Mouse (Mus musculus) kidney, postnatal 0 days (tissue): ENCODE results near the gene Gm20388. TPM values are rescaled to one million over a fixed set of nuclear protein-coding genes. Genes with fewer than 3 reads are reported as not detected.

Experiments
- ATAC-seq: fragments of 200-750 bp; cut with Nextera tagmentation; replicated peaks from 2 replicates; pipeline ENCODE4 v1.8.0; 2017; ENCODE audit warnings: low read depth, moderate number of reproducible peaks, moderate TSS enrichment, moderate library complexity; ENCODE audit not compliant: low FRiP score
- DNase-seq: peaks from one replicate; pipeline ENCODE4 v3.0.0-alpha.2; 2016; ENCODE audit warnings: low spot score
- H3K27ac ChIP-seq: fragments of 300-500 bp; sonication (generic); 2 replicates; pipeline ENCODE4 v1.5.1; 2014; ENCODE audit warnings: mild to moderate bottlenecking
- H3K27me3 ChIP-seq: fragments of 300-500 bp; sonication (generic); 2 replicates; pipeline ENCODE4 v1.6.1; 2014; ENCODE audit warnings: low read length, mixed read lengths; ENCODE audit not compliant: insufficient read depth
- H3K36me3 ChIP-seq: fragments of 300-500 bp; sonication (generic); 2 replicates; pipeline ENCODE4 v1.6.1; 2014; ENCODE audit warnings: low read length, mixed read lengths; ENCODE audit not compliant: insufficient read depth
- H3K4me1 ChIP-seq: fragments of 300-500 bp; sonication (generic); replicated peaks from 2 replicates; pipeline ENCODE4 v1.6.1; 2014; ENCODE audit warnings: antibody characterized with exemption, low read length, mixed read lengths; ENCODE audit not compliant: insufficient read depth
- H3K4me2 ChIP-seq: fragments of 300-500 bp; sonication (generic); 2 replicates; pipeline ENCODE4 v1.6.1; 2014; ENCODE audit warnings: mild to moderate bottlenecking, low read length, moderate library complexity, mixed read lengths
- H3K4me3 ChIP-seq: fragments of 300-500 bp; sonication (generic); replicated peaks from 2 replicates; pipeline ENCODE4 v1.5.1; 2014; ENCODE audit warnings: low read depth, low read length
- H3K9ac ChIP-seq: fragments of 300-500 bp; sonication (generic); 2 replicates; pipeline ENCODE4 v1.6.1; 2014; ENCODE audit warnings: low read depth, low read length
- H3K9me3 ChIP-seq: fragments of 300-500 bp; sonication (generic); replicated peaks from 2 replicates; pipeline ENCODE4 v1.6.1; 2016; ENCODE audit warnings: low read length, inconsistent platforms, mixed read lengths
- CTCF ChIP-seq: IDR thresholded peaks from 2 replicates; pipeline ENCODE4 v1.5.1; 2016; ENCODE audit warnings: antibody characterized with exemption, low read depth, mild to moderate bottlenecking, moderate library complexity
- WGBS: fragments of 180-500 bp; shearing (Covaris S2); extraction: QIAGEN DNeasy Blood & Tissue Kit; methylation state at CpG from one replicate; pipeline ENCODE4 v1.1.7; 2014; 5-methylcytosine and 5-hydroxymethylcytosine counted together
- polyA plus RNA-seq: library from polyadenylated mRNA; unstranded; fragments of >200 nt; fragmentation: Nextera tagmentation; extraction: Ambion mirVana; gene quantifications from 2 replicates; pipeline ENCODE4 v1.2.1, GENCODE M21; 2015

The Gm20388 gene
- polyA plus RNA-seq, 1 experiment from 2014 or later: not detected

GRCm38 (mm10) chr8:123343422-123343821 lies 3432.8 kb downstream of the Gm20388 start:
- ATAC-seq: no peak
- H3K4me1 ChIP-seq: peaks cover 18% of the 10 kb centered on the region
- peak overlapping the region; percentile 40; the same call in 1 of the 2 replicates for H3K27ac ChIP-seq
- no peaks in the 10 kb centered on the region for H3K27me3 ChIP-seq
- no peaks in the 10 kb centered on the region for H3K36me3 ChIP-seq
- TF ChIP-seq CTCF: no peak
- H3K4me3 ChIP-seq: no peak overlapping the region
- no peaks in the 10 kb centered on the region for H3K9me3 ChIP-seq
- no peak for DNase-seq
- H3K9ac ChIP-seq: no peak overlapping the region
- WGBS: 46% methylated on average over 12 of the region's 12 CpGs
- H3K4me2 ChIP-seq: no peak overlapping the region

- 57% methylated on average over 8 of the region's 8 CpGs for WGBS
- H3K9ac ChIP-seq: no peak overlapping the region
- DNase-seq: peak; percentile 53
- no peak overlapping the region for H3K27ac ChIP-seq
- H3K4me2 ChIP-seq: no peak overlapping the region
- H3K9me3 ChIP-seq: no peaks in the 10 kb centered on the region
- H3K4me3 ChIP-seq: no peak overlapping the region
- TF ChIP-seq CTCF: no peak
- H3K36me3 ChIP-seq: no peaks in the 10 kb centered on the region
- H3K27me3 ChIP-seq: no peaks in the 10 kb centered on the region
- no peak for ATAC-seq
- peaks cover 28% of the 10 kb centered on the region for H3K4me1 ChIP-seq
Measured at GRCm38 (mm10) chr8:123345135-123345534, 3434.5 kb downstream of the Gm20388 start.

- no peak overlapping the region for H3K4me2 ChIP-seq
- peak overlapping the region; percentile 36; the same call in 1 of the 2 replicates for H3K27ac ChIP-seq
- no peak for DNase-seq
- WGBS: 70% methylated on average over 6 of the region's 6 CpGs
- no peak overlapping the region for H3K9ac ChIP-seq
- no peak for ATAC-seq
- TF ChIP-seq CTCF: no peak
- no peaks in the 10 kb centered on the region for H3K36me3 ChIP-seq
- no peaks in the 10 kb centered on the region for H3K9me3 ChIP-seq
- no peaks in the 10 kb centered on the region for H3K27me3 ChIP-seq
- peaks cover 28% of the 10 kb centered on the region for H3K4me1 ChIP-seq
- no peak overlapping the region for H3K4me3 ChIP-seq
Measured at GRCm38 (mm10) chr8:123345856-123346255, 3435.2 kb downstream of the Gm20388 start.

- no peak overlapping the region for H3K4me2 ChIP-seq
- ATAC-seq (no peak), DNase-seq (no peak)
- no peak overlapping the region for H3K9ac ChIP-seq
- 45% methylated on average over 2 of the region's 2 CpGs for WGBS
- no peak overlapping the region for H3K4me3 ChIP-seq
- H3K27me3 ChIP-seq: no peaks in the 10 kb centered on the region
- no peaks in the 10 kb centered on the region for H3K36me3 ChIP-seq
- TF ChIP-seq CTCF: no peak
- H3K27ac ChIP-seq: peak overlapping the region; percentile 70
- peaks cover 28% of the 10 kb centered on the region for H3K4me1 ChIP-seq
- no peaks in the 10 kb centered on the region for H3K9me3 ChIP-seq
Measured at GRCm38 (mm10) chr8:123347293-123347692, 3436.7 kb downstream of the Gm20388 start.

GRCm38 (mm10) chr8:123348237-123348843 lies 3437.7 kb downstream of the Gm20388 start:
- no peak for TF ChIP-seq CTCF
- Histone ChIP-seq H3K36me3 (no peaks in the 10 kb centered on the region), H3K27ac (peak overlapping the region; percentile 70), H3K27me3 (no peaks in the 10 kb centered on the region), H3K9ac (no peak overlapping the region), H3K4me3 (no peak overlapping the region), H3K4me2 (no peak overlapping the region), H3K9me3 (no peaks in the 10 kb centered on the region), H3K4me1 (peaks cover 23% of the 10 kb centered on the region)
- ATAC-seq: peak; percentile 43; the same call in 1 of the 2 replicates
- WGBS: 18% methylated on average over 9 of the region's 9 CpGs
- DNase-seq: peak; percentile 95

GRCm38 (mm10) chr8:123349073-123349472 lies 3438.4 kb downstream of the Gm20388 start:
- 52% methylated on average over 4 of the region's 4 CpGs for WGBS
- DNase-seq: no peak
- Histone ChIP-seq H3K36me3 (no peaks in the 10 kb centered on the region), H3K4me1 (peaks cover 20% of the 10 kb centered on the region), H3K4me2 (no peak overlapping the region), H3K27me3 (no peaks in the 10 kb centered on the region), H3K27ac (peak overlapping the region; percentile 70), H3K4me3 (no peak overlapping the region), H3K9me3 (no peaks in the 10 kb centered on the region), H3K9ac (no peak overlapping the region)
- no peak for TF ChIP-seq CTCF
- peak; percentile 53 for ATAC-seq

DNA sequence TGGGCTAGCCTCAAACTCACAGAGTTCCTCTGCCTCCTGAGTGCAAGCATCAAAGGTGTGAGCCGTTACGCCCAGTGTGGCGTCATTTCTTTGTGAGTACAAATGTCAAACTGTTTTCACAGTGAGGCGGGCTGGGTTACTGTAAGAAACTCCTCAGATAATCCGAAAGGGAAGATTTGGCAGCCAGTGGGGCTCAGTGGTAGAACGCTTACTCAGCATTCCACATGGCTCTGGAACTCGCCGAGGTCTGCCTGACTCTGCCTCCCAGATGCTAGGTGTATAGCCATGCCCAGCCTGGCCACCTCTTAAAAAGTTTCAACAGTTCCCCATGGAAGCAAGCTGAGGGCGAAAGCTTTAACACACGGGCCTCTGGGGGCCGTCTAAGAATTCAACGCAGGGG lies 3441.5 kb downstream of the Gm20388 start:
- no peaks in the 10 kb centered on the region for H3K9me3 ChIP-seq
- WGBS: 78% methylated on average over 12 of the region's 12 CpGs
- no peak overlapping the region for H3K4me3 ChIP-seq
- H3K36me3 ChIP-seq: no peaks in the 10 kb centered on the region
- no peak for DNase-seq
- H3K9ac ChIP-seq: no peak overlapping the region
- TF ChIP-seq CTCF: no peak
- H3K27me3 ChIP-seq: no peaks in the 10 kb centered on the region
- no peak overlapping the region for H3K4me2 ChIP-seq
- no peak for ATAC-seq
- H3K27ac ChIP-seq: no peak overlapping the region
- H3K4me1 ChIP-seq: peaks cover 20% of the 10 kb centered on the region
